Mouse (Mus musculus): ENCODE results near the gene Pcca.

Pcca gene

GRCm38 (mm10) chr14:122639168-122639720 is 105.1 kb downstream of the Pcca start:
- in situ Hi-C loops (cut with MboI, MseI): no loop called here

GRCm38 (mm10) chr14:122642432-122642831 is 108.3 kb downstream of the Pcca start:
- in situ Hi-C loops (cut with MboI, MseI): no loop called here

GRCm38 (mm10) chr14:122648214-122648613 is 114.1 kb downstream of the Pcca start:
- in situ Hi-C loops (cut with MboI, MseI): no loop called here

GRCm38 (mm10) chr14:122649336-122649950 is 115.3 kb downstream of the Pcca start:
- in situ Hi-C loops (cut with MboI, MseI): no loop called here

DNA sequence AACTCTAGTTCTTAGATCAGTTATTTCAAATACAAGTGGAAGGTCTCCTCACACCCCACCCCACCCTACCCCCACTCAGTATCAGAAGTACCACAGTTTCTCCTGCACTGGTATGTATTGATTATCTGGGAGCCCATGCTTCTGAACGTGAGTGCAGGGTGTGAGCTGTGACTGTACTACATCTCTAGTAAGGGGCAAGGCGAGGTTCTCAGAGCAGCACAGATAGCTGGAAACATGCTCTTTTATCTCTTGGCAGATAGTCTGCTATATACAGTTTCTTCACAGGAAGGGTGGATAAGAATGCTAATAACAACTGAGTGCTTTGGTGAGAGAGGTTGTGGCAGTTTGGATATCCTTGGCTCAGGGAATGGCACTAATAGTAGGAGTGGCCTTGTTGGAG is 117.6 kb downstream of the Pcca start:
- in situ Hi-C loops (cut with MboI, MseI): no loop called here

GRCm38 (mm10) chr14:122675661-122676060 is 141.5 kb downstream of the Pcca start:
- in situ Hi-C loops (cut with MboI, MseI): no loop called here

GRCm38 (mm10) chr14:122683645-122684044 is 149.5 kb downstream of the Pcca start:
- in situ Hi-C loops (cut with MboI, MseI): no loop called here

DNA sequence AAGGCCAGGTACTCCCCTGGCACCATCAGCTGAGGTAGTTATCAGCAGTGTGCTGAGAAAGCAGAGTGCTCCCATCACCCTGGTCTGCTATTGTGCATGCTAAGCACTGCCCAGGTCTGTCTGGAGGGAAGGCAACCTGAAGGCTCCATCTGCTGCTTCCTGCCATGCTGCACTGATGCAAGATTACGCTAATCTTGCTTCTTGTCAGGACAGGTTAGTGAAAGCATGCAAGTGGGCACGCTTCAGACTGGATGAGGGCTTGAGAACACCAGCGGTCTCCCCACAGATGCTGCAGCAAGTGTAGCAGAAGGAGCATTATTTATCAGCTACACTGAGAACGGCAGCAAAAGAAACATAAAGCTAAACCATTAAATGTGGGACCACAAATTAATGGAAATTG is 150.1 kb downstream of the Pcca start:
- in situ Hi-C loops (cut with MboI, MseI): no loop called here

GRCm38 (mm10) chr14:122684811-122685210 is 150.7 kb downstream of the Pcca start:
- in situ Hi-C loops (cut with MboI, MseI): loop anchor here (5.0 kb wide), 1 partner anchor 42 kb away; no protein-coding TSS in a partner anchor

- in situ Hi-C loops (cut with MboI, MseI): loop anchor here (5.0 kb wide), 1 partner anchor 40 kb away; no protein-coding TSS in a partner anchor
Measured at GRCm38 (mm10) chr14:122687398-122687797, 153.3 kb downstream of the Pcca start.

DNA sequence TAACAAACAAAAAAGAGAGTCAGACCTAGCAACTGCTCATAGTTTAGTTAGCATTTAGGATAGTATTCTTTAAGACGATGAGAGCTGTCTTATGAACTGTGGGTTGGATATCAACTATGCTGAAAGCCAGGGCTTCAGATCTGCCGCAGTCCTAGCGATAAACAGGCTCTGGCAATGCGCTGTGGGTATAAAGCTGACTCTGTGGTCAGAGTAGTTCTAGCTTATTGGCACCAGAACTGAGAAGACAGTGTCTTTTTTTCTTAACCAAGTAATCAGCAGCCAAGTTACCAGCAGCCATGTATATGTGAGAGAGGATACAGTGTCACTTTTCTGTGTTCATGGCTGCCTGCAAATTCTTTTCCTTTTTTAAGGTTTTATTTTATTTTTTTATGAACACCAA is 154.3 kb downstream of the Pcca start:
- in situ Hi-C loops (cut with MboI, MseI): loop anchor here (5.0 kb wide), 1 partner anchor 39 kb away; no protein-coding TSS in a partner anchor

- in situ Hi-C loops (cut with MboI, MseI): loop anchor here (5.0 kb wide), 1 partner anchor 38 kb away; no protein-coding TSS in a partner anchor
Measured at GRCm38 (mm10) chr14:122689136-122689815, 155.2 kb downstream of the Pcca start.

- in situ Hi-C loops (cut with MboI, MseI): no loop called here
Measured at GRCm38 (mm10) chr14:122691555-122691954, 157.4 kb downstream of the Pcca start.

DNA sequence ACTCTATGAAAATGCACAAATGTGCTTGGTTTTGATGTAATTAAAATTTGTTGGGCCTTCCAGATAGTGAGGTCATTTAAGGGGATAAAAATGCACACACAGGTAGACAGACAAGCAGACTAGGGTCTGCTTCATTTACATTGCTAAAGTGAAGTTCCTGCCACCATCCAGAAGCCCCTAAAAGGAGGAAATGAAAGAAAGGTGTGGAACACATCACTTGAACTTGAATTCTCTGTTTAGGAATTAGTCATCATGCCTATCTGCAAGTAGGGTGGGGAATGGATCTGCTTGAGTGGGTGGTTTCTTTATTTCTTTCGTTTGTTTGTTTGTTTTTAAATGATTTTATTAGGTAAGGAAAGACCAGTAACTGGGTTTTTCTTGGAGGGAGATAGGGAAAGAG is 166.2 kb downstream of the Pcca start:
- in situ Hi-C loops (cut with MboI, MseI): no loop called here

DNA sequence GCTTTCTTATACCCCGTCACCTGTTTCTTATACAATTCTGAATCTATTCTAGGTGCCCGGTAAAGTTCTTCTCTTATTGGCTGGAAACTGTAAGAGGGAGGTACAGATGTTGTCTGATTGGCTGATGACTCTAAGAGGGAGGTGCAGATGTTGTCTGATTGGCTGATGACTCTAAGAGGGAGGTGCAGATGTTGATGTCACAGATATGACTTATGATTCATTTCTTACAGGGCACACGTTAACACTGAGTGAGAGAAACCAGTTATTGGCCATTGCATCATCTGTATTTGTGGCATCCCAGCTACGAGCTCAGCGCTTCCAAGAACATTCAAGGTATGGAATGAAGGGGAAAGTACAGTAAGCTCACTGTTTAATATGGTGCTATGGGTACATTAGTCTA is 179.7 kb downstream of the Pcca start:
- in situ Hi-C loops (cut with MboI, MseI): no loop called here

DNA sequence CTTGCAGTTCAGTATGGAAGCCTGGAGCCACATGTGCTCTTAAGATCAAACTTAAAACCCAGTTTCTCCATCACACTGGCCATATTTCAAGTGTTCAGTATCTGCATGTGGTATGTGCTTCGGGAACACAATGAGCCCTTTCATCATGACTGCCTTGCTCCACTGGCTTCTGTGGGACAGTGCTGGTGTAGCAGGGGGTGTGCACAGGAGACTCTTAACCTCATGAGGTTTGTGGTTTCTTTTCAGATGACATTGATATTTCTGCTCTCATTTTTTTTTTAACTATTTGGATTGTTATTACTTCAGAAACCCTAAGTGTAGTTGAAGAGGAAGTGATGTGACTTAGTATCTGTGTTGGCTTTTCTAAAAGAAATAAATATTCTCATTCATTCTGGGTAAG is 180.8 kb downstream of the Pcca start:
- in situ Hi-C loops (cut with MboI, MseI): no loop called here

DNA sequence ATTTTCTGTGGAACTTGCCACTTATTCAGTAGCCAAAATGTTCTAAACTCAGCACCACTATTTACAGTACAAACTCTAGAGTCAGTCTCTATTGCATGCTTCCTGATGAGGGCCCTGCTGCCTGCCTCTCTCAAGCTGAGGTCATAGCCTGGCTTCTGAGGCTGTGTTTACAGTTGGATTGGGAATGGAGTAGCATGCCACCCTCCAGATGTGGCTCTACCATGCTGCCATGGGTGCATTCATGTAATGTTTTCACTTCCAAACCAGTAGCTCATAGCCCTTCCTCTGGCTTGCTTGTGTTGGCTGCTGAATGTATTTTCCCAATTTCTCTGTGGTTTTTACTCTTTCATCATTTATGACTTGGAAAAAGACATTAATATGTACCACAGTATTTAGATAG is 181.9 kb downstream of the Pcca start:
- in situ Hi-C loops (cut with MboI, MseI): no loop called here

GRCm38 (mm10) chr14:122719496-122720080 is 185.5 kb downstream of the Pcca start:
- in situ Hi-C loops (cut with MboI, MseI): loop anchor here (10.0 kb wide), 1 partner anchor 125 kb away; no protein-coding TSS in a partner anchor

DNA sequence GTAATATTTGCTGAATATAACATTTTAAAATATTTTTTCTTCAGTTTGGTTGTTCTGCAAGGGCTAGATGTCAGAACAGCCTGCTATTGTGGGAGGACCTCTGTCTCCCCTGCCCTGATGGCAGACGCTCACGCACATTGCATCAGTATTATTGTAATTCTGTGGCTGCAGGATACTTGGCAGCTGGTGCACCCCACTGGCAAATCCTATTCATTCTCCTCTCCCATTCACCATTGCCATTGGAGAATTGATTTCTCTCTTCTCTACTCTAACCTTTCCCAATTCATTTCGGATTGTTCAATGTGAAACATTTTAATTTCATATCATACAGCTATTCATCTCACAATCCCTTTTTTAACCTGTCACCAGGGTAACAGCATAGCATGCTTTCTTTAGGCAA is 186.9 kb downstream of the Pcca start:
- in situ Hi-C loops (cut with MboI, MseI): loop anchor here (10.0 kb wide), 1 partner anchor 124 kb away; no protein-coding TSS in a partner anchor

DNA sequence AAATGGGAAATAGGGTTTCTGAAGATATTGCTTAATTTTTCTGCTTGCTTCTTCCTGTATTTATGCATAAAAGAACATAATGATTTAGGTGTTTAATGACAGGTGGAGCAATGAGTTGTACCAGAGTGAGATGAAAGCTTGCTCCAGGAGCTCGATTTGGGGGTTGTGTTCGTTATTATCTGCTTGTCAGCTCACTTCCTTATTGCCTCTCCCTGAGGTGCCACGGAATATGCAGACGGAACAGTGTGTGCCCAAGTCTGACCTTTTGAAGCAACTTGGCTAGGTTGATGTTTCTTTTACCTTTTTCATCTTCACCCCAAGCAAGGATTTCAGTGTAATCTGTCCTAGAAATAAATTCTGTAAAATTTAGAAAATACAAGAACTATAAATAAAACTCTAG is 187.6 kb downstream of the Pcca start:
- in situ Hi-C loops (cut with MboI, MseI): loop anchor here (10.0 kb wide), 1 partner anchor 123 kb away; no protein-coding TSS in a partner anchor

GRCm38 (mm10) chr14:122726456-122726855 is 192.3 kb downstream of the Pcca start:
- in situ Hi-C loops (cut with MboI, MseI): loop anchor here (5.0 to 10.0 kb wide), 2 partner anchors 39 to 118 kb away; no protein-coding TSS in a partner anchor

- in situ Hi-C loops (cut with MboI, MseI): loop anchor here (5.0 to 10.0 kb wide), 2 partner anchors 42 to 115 kb away; no protein-coding TSS in a partner anchor
Measured at GRCm38 (mm10) chr14:122729431-122730073, 195.4 kb downstream of the Pcca start.
